Mouse (Mus musculus) gastrocnemius, postnatal 14 days (tissue): Measurements from ENCODE around the gene Kpna2. TPM values are rescaled to one million over a fixed set of nuclear protein-coding genes. Genes with fewer than 3 reads are reported as not detected.
A peak's percentile ranks its signal among the peaks of the same experiment; 100 is the strongest.

Source experiments
- DNase-seq: peaks from one replicate; pipeline ENCODE4 v3.0.0; 2021; ENCODE audit warnings: mixed read lengths
- intact Hi-C: fragments of 180-260 bp; cut with DNase I; formaldehyde crosslinking; loops from one replicate; pipeline ENCODE4 v1.15.1; 2025; ENCODE audit warnings: low total_unique reads
- long read RNA-seq, 2 experiments: library from polyadenylated mRNA; stranded (forward); transcript quantifications; one replicate each; pipeline ENCODE4 v2.0.0; 2021
- total RNA-seq, 2 experiments: library from RNA; stranded (reverse); gene quantifications; 2 replicates each; pipeline ENCODE4 v1.2.3; 2021

Kpna2 gene
- total RNA-seq: 10 to 100 TPM; 12.3 to 21.9 TPM
- long read RNA-seq, experiment 1, transcript Kpna2-201 (11 exons, 2,054 nt): major isoform, 10 of 11 reads
- long read RNA-seq, experiment 1, partial matches to known transcripts: 1 of 11 reads
- long read RNA-seq, experiment 1, other reads (novel, unspliced or antisense): 0 of 11 reads
- long read RNA-seq, experiment 2, transcript Kpna2-201 (11 exons, 2,054 nt): major isoform, 25 of 26 reads
- long read RNA-seq, experiment 2, partial matches to known transcripts: 0 of 26 reads
- long read RNA-seq, experiment 2, other reads (novel, unspliced or antisense): 1 of 26 reads

GRCm38 (mm10) chr11:106999151-106999948, at the start of gene Kpna2:
Gene Kpna2 (minus strand): TSS chr11:106999541.
- peak; percentile 86 for DNase-seq
- intact Hi-C loops: no loop called here

GRCm38 (mm10) chr11:107046766-107047620, 47.7 kb upstream of the Kpna2 start:
- intact Hi-C loops: no loop called here

GRCm38 (mm10) chr11:107045546-107045945, 46.2 kb upstream of the Kpna2 start:
- DNase-seq: no peak
- intact Hi-C loops: no loop called here

More at GRCm38 (mm10) chr11:107046766-107047620, 47.7 kb upstream of the Kpna2 start:
- DNase-seq: peak; percentile 26

- peak; percentile 52 for DNase-seq
- intact Hi-C loops: no loop called here
Observed at GRCm38 (mm10) chr11:107044321-107044720, 45.0 kb upstream of the Kpna2 start.

GRCm38 (mm10) chr11:107043361-107043760, 44.0 kb upstream of the Kpna2 start:
- intact Hi-C loops: no loop called here
- DNase-seq: no peak

GRCm38 (mm10) chr11:107041396-107041795, 42.1 kb upstream of the Kpna2 start:
- DNase-seq: no peak
- intact Hi-C loops: no loop called here

GRCm38 (mm10) chr11:107039417-107039816, 40.1 kb upstream of the Kpna2 start:
- no peak for DNase-seq
- intact Hi-C loops: no loop called here

- intact Hi-C loops: no loop called here
- no peak for DNase-seq
Observed at GRCm38 (mm10) chr11:107034085-107034810, 34.9 kb upstream of the Kpna2 start.

- DNase-seq: no peak
- intact Hi-C loops: no loop called here
Observed at GRCm38 (mm10) chr11:107031635-107032034, 32.3 kb upstream of the Kpna2 start.

GRCm38 (mm10) chr11:107029536-107029935, 30.2 kb upstream of the Kpna2 start:
- no peak for DNase-seq

GRCm38 (mm10) chr11:107028754-107029153, 29.4 kb upstream of the Kpna2 start:
- DNase-seq: no peak
- intact Hi-C loops: no loop called here

More at GRCm38 (mm10) chr11:107029536-107029935, 30.2 kb upstream of the Kpna2 start:
- intact Hi-C loops: no loop called here

GRCm38 (mm10) chr11:107028275-107028618, 28.9 kb upstream of the Kpna2 start:
- DNase-seq: no peak
- intact Hi-C loops: no loop called here

- peak; percentile 87 for DNase-seq
- intact Hi-C loops: no loop called here
Observed at GRCm38 (mm10) chr11:107027431-107028274, 28.3 kb upstream of the Kpna2 start.

- no peak for DNase-seq
- intact Hi-C loops: no loop called here
Observed at GRCm38 (mm10) chr11:107026554-107027430, 27.5 kb upstream of the Kpna2 start.

- intact Hi-C loops: no loop called here
- peak; percentile 20 for DNase-seq
Observed at GRCm38 (mm10) chr11:107025411-107026321, 26.3 kb upstream of the Kpna2 start, which contains the start of gene 1810010H24Rik. Gene 1810010H24Rik (plus strand): TSS chr11:107025681.

- intact Hi-C loops: no loop called here
- DNase-seq: no peak
Observed at GRCm38 (mm10) chr11:107024406-107024805, 25.1 kb upstream of the Kpna2 start.
